Mouse (Mus musculus) forebrain, embryonic 11.5 days (tissue): ENCODE measurements at regions not wholly inside any gene's neighbourhood (a gene's known extent, or its start where the extent isn't known, plus 50 kb on each side); places are given as distances from the start of the nearest gene placed in this dataset.

Experiments used
- ATAC-seq: fragments of 200-750 bp; cut with Nextera tagmentation; replicated peaks from 2 replicates; pipeline ENCODE4 v1.8.0; 2017; ENCODE audit warnings: moderate TSS enrichment; ENCODE audit not compliant: low FRiP score
- DNase-seq: peaks from one replicate; pipeline ENCODE4 v3.0.0-alpha.2; 2017; ENCODE audit warnings: low spot score
- H3K27ac ChIP-seq: fragments of 300-500 bp; sonication (generic); 2 replicates; pipeline ENCODE4 v1.5.1; 2014; ENCODE audit warnings: low read depth, low read length
- H3K27me3 ChIP-seq: fragments of 300-500 bp; sonication (generic); 2 replicates; pipeline ENCODE4 v1.6.1; 2014; ENCODE audit warnings: mild to moderate bottlenecking, low read length, mixed read lengths; ENCODE audit not compliant: control insufficient read depth, insufficient read depth
- H3K36me3 ChIP-seq: fragments of 300-500 bp; sonication (generic); 2 replicates; pipeline ENCODE4 v1.6.1; 2014; ENCODE audit warnings: mild to moderate bottlenecking, low read length, moderate library complexity, mixed read lengths; ENCODE audit not compliant: control insufficient read depth, insufficient read depth
- H3K4me1 ChIP-seq: fragments of 300-500 bp; sonication (generic); replicated peaks from 2 replicates; pipeline ENCODE4 v1.6.1; 2014; ENCODE audit warnings: low read length, mixed read lengths; ENCODE audit not compliant: control insufficient read depth, insufficient read depth
- H3K4me2 ChIP-seq: fragments of 300-500 bp; sonication (generic); 2 replicates; pipeline ENCODE4 v1.6.1; 2014; ENCODE audit warnings: low read depth, mild to moderate bottlenecking, low read length, moderate library complexity, mixed read lengths; ENCODE audit not compliant: severe bottlenecking
- H3K4me3 ChIP-seq: fragments of 300-500 bp; sonication (generic); 2 replicates; pipeline ENCODE4 v1.5.1; 2014; ENCODE audit warnings: low read depth, low read length
- H3K9ac ChIP-seq: fragments of 300-500 bp; sonication (generic); 2 replicates; pipeline ENCODE4 v1.6.1; 2014; ENCODE audit warnings: low read length
- H3K9me3 ChIP-seq: fragments of 300-500 bp; sonication (generic); 2 replicates; pipeline ENCODE4 v1.6.1; 2016; ENCODE audit warnings: low read length, mixed read lengths; ENCODE audit not compliant: control insufficient read depth
- WGBS: fragments of 180-500 bp; shearing (Covaris S2); extraction: QIAGEN DNeasy Blood & Tissue Kit; methylation state at CpG from one replicate; pipeline ENCODE4 v1.1.7; 2014; 5-methylcytosine and 5-hydroxymethylcytosine counted together

DNA sequence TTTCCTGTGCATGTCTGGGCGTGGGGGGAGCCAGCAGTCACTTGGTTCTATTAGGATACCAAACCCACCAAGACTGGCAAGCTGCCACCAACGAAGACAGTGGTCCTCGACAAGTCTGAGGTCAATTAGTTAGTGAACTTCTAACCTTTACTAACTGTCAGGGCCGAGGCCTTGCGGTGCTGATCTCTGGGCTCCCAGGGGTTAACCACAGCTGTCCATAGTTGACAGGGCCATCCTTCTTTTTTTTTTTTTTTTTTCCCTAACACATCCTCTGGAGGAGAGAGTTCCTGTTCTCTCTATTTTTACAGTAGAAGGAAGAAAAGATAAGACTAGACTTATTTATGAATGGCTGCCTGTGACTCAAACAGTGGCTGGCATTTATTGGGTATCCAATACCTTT is 663.5 kb downstream of the Slc22a22 start:
- ATAC-seq = no peak
- Histone ChIP-seq H3K4me2 (no peak overlapping the region), H3K27ac (no peak overlapping the region), H3K36me3 (no peaks in the 10 kb centered on the region), H3K4me1 (no peaks in the 10 kb centered on the region), H3K4me3 (no peak overlapping the region), H3K27me3 (no peaks in the 10 kb centered on the region), H3K9ac (no peak overlapping the region), H3K9me3 (no peaks in the 10 kb centered on the region)
- WGBS = 54% methylated on average over 5 of the region's 5 CpGs
- no peak for DNase-seq

GRCm38 (mm10) chr15:56810151-56810550 is 667.3 kb downstream of the Slc22a22 start:
- WGBS = 40% methylated on average over 13 of the region's 13 CpGs
- no peaks in the 10 kb centered on the region for H3K36me3 ChIP-seq
- no peaks in the 10 kb centered on the region for H3K4me1 ChIP-seq
- H3K4me3 ChIP-seq = no peak overlapping the region
- H3K27ac ChIP-seq = no peak overlapping the region
- no peaks in the 10 kb centered on the region for H3K9me3 ChIP-seq
- DNase-seq = peak; percentile 51
- H3K9ac ChIP-seq = no peak overlapping the region
- ATAC-seq = no peak
- no peaks in the 10 kb centered on the region for H3K27me3 ChIP-seq
- H3K4me2 ChIP-seq = 0 out of 2 replicates have a peak overlapping the region, but pooled peaks have one; percentile 18

- Histone ChIP-seq H3K4me3 (no peak overlapping the region), H3K36me3 (no peaks in the 10 kb centered on the region), H3K27ac (no peak overlapping the region), H3K9me3 (no peaks in the 10 kb centered on the region), H3K9ac (no peak overlapping the region), H3K4me1 (no peaks in the 10 kb centered on the region), H3K4me2 (no peak overlapping the region), H3K27me3 (no peaks in the 10 kb centered on the region)
- peak; percentile 50 for DNase-seq
- WGBS = 55% methylated on average over 5 of the region's 5 CpGs
- ATAC-seq = no peak
Observed at GRCm38 (mm10) chr15:56807611-56808010, 669.8 kb downstream of the Slc22a22 start.

DNA sequence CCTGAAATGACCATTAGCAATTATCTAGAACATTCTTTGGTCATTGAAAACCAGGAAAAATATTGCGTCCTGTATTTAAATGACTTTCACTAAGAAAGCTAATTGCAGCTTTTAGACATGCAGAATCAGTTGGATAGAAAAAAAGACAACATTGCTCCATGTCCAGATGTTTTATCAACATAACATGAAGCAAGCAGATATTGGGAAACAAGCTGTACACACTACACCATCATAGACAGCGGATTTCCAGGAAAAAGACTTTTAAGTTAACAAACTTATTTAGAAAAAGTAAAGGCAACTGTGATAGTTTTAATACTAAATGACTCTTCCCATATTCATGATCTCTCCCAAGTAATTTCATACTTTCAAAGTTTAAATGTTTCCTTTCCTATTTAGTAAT is 675.5 kb downstream of the Slc22a22 start:
- no peak overlapping the region for H3K4me3 ChIP-seq
- no peak overlapping the region for H3K9ac ChIP-seq
- H3K36me3 ChIP-seq = no peaks in the 10 kb centered on the region
- no peak overlapping the region for H3K27ac ChIP-seq
- ATAC-seq = no peak
- H3K9me3 ChIP-seq = no peaks in the 10 kb centered on the region
- no peak for DNase-seq
- H3K4me1 ChIP-seq = no peaks in the 10 kb centered on the region
- no peak overlapping the region for H3K4me2 ChIP-seq
- WGBS = 93% methylated on average over 2 of the region's 2 CpGs
- H3K27me3 ChIP-seq = no peaks in the 10 kb centered on the region

GRCm38 (mm10) chr15:56775431-56775830 is 702.0 kb downstream of the Slc22a22 start:
- Histone ChIP-seq H3K36me3 (no peaks in the 10 kb centered on the region), H3K27ac (no peak overlapping the region), H3K9ac (no peak overlapping the region), H3K27me3 (no peaks in the 10 kb centered on the region), H3K9me3 (no peaks in the 10 kb centered on the region), H3K4me2 (no peak overlapping the region), H3K4me1 (no peaks in the 10 kb centered on the region), H3K4me3 (no peak overlapping the region)
- ATAC-seq (no peak), DNase-seq (no peak)
- WGBS = 85% methylated on average over 5 of the region's 5 CpGs

- no peak overlapping the region for H3K4me3 ChIP-seq
- 63% methylated on average over 9 of the region's 9 CpGs for WGBS
- DNase-seq (no peak), ATAC-seq (no peak)
- H3K36me3 ChIP-seq = no peaks in the 10 kb centered on the region
- no peaks in the 10 kb centered on the region for H3K4me1 ChIP-seq
- H3K4me2 ChIP-seq = no peak overlapping the region
- no peaks in the 10 kb centered on the region for H3K27me3 ChIP-seq
- H3K9ac ChIP-seq = no peak overlapping the region
- H3K27ac ChIP-seq = no peak overlapping the region
- no peaks in the 10 kb centered on the region for H3K9me3 ChIP-seq
Observed at GRCm38 (mm10) chr15:56774648-56775393, 702.6 kb downstream of the Slc22a22 start.

- ATAC-seq = no peak
- Histone ChIP-seq H3K4me3 (no peak overlapping the region), H3K27me3 (no peaks in the 10 kb centered on the region), H3K9ac (no peak overlapping the region), H3K9me3 (no peaks in the 10 kb centered on the region), H3K4me1 (no peaks in the 10 kb centered on the region), H3K36me3 (no peaks in the 10 kb centered on the region), H3K27ac (no peak overlapping the region), H3K4me2 (no peak overlapping the region)
- WGBS = 73% methylated on average over 6 of the region's 6 CpGs
- no peak for DNase-seq
Observed at GRCm38 (mm10) chr15:56766356-56766755, 711.1 kb downstream of the Slc22a22 start.

- Histone ChIP-seq H3K4me2 (0 out of 2 replicates have a peak overlapping the region, but pooled peaks have one; percentile 15), H3K9ac (no peak overlapping the region), H3K27me3 (no peaks in the 10 kb centered on the region), H3K4me3 (no peak overlapping the region), H3K36me3 (no peaks in the 10 kb centered on the region), H3K9me3 (no peaks in the 10 kb centered on the region), H3K4me1 (no peaks in the 10 kb centered on the region), H3K27ac (no peak overlapping the region)
- 28% methylated on average over 9 of the region's 9 CpGs for WGBS
- ATAC-seq (0 out of 2 replicates have a peak, but pooled peaks have one; percentile 42), DNase-seq (no peak)
Observed at GRCm38 (mm10) chr15:56764957-56765482, 712.4 kb downstream of the Slc22a22 start.

- Histone ChIP-seq H3K9me3 (no peaks in the 10 kb centered on the region), H3K27ac (no peak overlapping the region), H3K4me3 (no peak overlapping the region), H3K27me3 (no peaks in the 10 kb centered on the region), H3K9ac (no peak overlapping the region), H3K36me3 (no peaks in the 10 kb centered on the region), H3K4me2 (no peak overlapping the region), H3K4me1 (no peaks in the 10 kb centered on the region)
- no peak for ATAC-seq
- 76% methylated on average over 5 of the region's 5 CpGs for WGBS
- DNase-seq = no peak
Observed at GRCm38 (mm10) chr15:56764019-56764418, 713.4 kb downstream of the Slc22a22 start.
